Mouse (Mus musculus) testis, adult 2 months (tissue): ENCODE data around the gene Pias1. TPM values are rescaled to one million over a fixed set of nuclear protein-coding genes. Genes with fewer than 3 reads are reported as not detected.
"Not testable (repeated sequence)": the region's sequence is repeated elsewhere in the genome, so short reads cannot be mapped to it uniquely, and the experiment has no call there.

Source experiments
- H3K27ac ChIP-seq: fragments of 200-500 bp; 2 replicates; pipeline ENCODE4 v1.5.1; 2012; ENCODE audit warnings: low read depth, low read length; ENCODE audit not compliant: control insufficient read depth, insufficient read depth
- H3K27me3 ChIP-seq: fragments of 200-500 bp; 2 replicates; pipeline ENCODE4 v1.6.1; 2012; ENCODE audit warnings: mild to moderate bottlenecking, low read length, moderate library complexity; ENCODE audit not compliant: control insufficient read depth, insufficient read depth
- H3K36me3 ChIP-seq: fragments of 200-500 bp; 2 replicates; pipeline ENCODE4 v1.6.1; 2012; ENCODE audit warnings: mild to moderate bottlenecking, low read length; ENCODE audit not compliant: control insufficient read depth, insufficient read depth
- H3K4me1 ChIP-seq: fragments of 200-500 bp; 2 replicates; pipeline ENCODE4 v1.6.1; 2012; ENCODE audit warnings: low read length; ENCODE audit not compliant: control insufficient read depth, insufficient read depth
- H3K4me3 ChIP-seq: fragments of 200-500 bp; 2 replicates; pipeline ENCODE4 v1.5.1; 2012; ENCODE audit warnings: low read depth, mild to moderate bottlenecking, low read length, moderate library complexity, mixed read lengths; ENCODE audit not compliant: control insufficient read depth
- CTCF ChIP-seq: fragments of 200-500 bp; IDR thresholded peaks from 2 replicates; pipeline ENCODE4 v1.5.1; 2012; ENCODE audit warnings: low read depth, mild to moderate bottlenecking, inconsistent platforms, low read length, moderate library complexity; ENCODE audit not compliant: control insufficient read depth, insufficient read depth, insufficient replicate concordance
- POLR2A ChIP-seq: fragments of 200-500 bp; IDR thresholded peaks from 2 replicates; pipeline ENCODE4 v1.6.1; 2012; ENCODE audit warnings: low read depth, mild to moderate bottlenecking, inconsistent platforms, low read length, moderate library complexity; ENCODE audit not compliant: control insufficient read depth
- polyA plus RNA-seq: library from polyadenylated mRNA; depleted of rRNA; stranded (reverse); fragments of >200 nt; gene quantifications from 2 replicates; pipeline ENCODE4 v1.2.3, GENCODE M21; 2012

The Pias1 gene
- polyA plus RNA-seq, 1 experiment = 280 TPM

GRCm38 (mm10) chr9:62876966-62877616, 110.6 kb downstream of the Pias1 start:
- Histone ChIP-seq H3K4me3 (no peak overlapping the region), H3K27ac (no peak overlapping the region), H3K4me1 (no peaks in the 10 kb centered on the region; the same call in none of the 2 replicates), H3K36me3 (no peaks in the 10 kb centered on the region), H3K27me3 (no peaks in the 10 kb centered on the region)
- TF ChIP-seq CTCF (no peak), POLR2A (no peak)

- H3K27me3 ChIP-seq = no peaks in the 10 kb centered on the region
- H3K4me3 ChIP-seq = no peak overlapping the region
- no peak overlapping the region for H3K27ac ChIP-seq
- TF ChIP-seq CTCF = no peak
- TF ChIP-seq POLR2A = no peak
- no peaks in the 10 kb centered on the region for H3K36me3 ChIP-seq
- H3K4me1 ChIP-seq = no peaks in the 10 kb centered on the region; the same call in 1 of the 2 replicates
Observed at GRCm38 (mm10) chr9:62870728-62871127, 117.0 kb downstream of the Pias1 start.

- H3K36me3 ChIP-seq, H3K4me1 ChIP-seq, H3K27ac ChIP-seq, H3K4me3 ChIP-seq, H3K27me3 ChIP-seq: not testable (repeated sequence)
Observed at GRCm38 (mm10) chr9:62869236-62869635, 118.5 kb downstream of the Pias1 start.

GRCm38 (mm10) chr9:62860866-62861265, 126.9 kb downstream of the Pias1 start:
- peaks cover 10% of the 10 kb centered on the region for H3K4me1 ChIP-seq
- TF ChIP-seq POLR2A (no peak), CTCF (no peak)

GRCm38 (mm10) chr9:62860102-62860501, 127.6 kb downstream of the Pias1 start:
- H3K36me3 ChIP-seq, H3K27me3 ChIP-seq, H3K27ac ChIP-seq, H3K4me3 ChIP-seq: not testable (repeated sequence)
- H3K4me1 ChIP-seq = peaks cover 10% of the 10 kb centered on the region

More at GRCm38 (mm10) chr9:62860866-62861265, 126.9 kb downstream of the Pias1 start:
- Histone ChIP-seq H3K36me3 (no peaks in the 10 kb centered on the region), H3K27me3 (no peaks in the 10 kb centered on the region), H3K27ac (no peak overlapping the region), H3K4me3 (no peak overlapping the region)

- H3K4me3 ChIP-seq = peak overlapping the region; percentile 54
- no peak overlapping the region for H3K27ac ChIP-seq
- H3K27me3 ChIP-seq = no peaks in the 10 kb centered on the region
- H3K36me3 ChIP-seq = no peaks in the 10 kb centered on the region
- H3K4me1 ChIP-seq = peaks cover 10% of the 10 kb centered on the region
- no peak for TF ChIP-seq POLR2A
- TF ChIP-seq CTCF = no peak
Observed at GRCm38 (mm10) chr9:62858266-62859019, 129.3 kb downstream of the Pias1 start.

GRCm38 (mm10) chr9:62857719-62858261, 129.9 kb downstream of the Pias1 start, which contains the start of gene Calml4:
Calml4 (plus strand) TSS chr9:62858080.
- TF ChIP-seq CTCF (no peak), POLR2A (no peak)
- H3K27me3 ChIP-seq = no peaks in the 10 kb centered on the region
- peaks cover 10% of the 10 kb centered on the region for H3K4me1 ChIP-seq
- H3K4me3 ChIP-seq = peak within 1 kb of the TSS; percentile 54
- H3K27ac ChIP-seq = no peak within 1 kb of the TSS; the same call in 1 of the 2 replicates
- H3K36me3 ChIP-seq = no peaks in the 10 kb centered on the region
